Mouse (Mus musculus) heart, adult 9 months (tissue): ENCODE measurements around the gene Itgal.
"Not testable (repeated sequence)": the region's sequence is repeated elsewhere in the genome, so short reads cannot be mapped to it uniquely, and the experiment has no call there.

ENCODE experiments used
- DNase-seq, 2 experiments: peaks; one replicate each; pipeline ENCODE4 v3.0.0; 2022; ENCODE audit warnings: low spot score in 2 of 2

Itgal gene

DNA sequence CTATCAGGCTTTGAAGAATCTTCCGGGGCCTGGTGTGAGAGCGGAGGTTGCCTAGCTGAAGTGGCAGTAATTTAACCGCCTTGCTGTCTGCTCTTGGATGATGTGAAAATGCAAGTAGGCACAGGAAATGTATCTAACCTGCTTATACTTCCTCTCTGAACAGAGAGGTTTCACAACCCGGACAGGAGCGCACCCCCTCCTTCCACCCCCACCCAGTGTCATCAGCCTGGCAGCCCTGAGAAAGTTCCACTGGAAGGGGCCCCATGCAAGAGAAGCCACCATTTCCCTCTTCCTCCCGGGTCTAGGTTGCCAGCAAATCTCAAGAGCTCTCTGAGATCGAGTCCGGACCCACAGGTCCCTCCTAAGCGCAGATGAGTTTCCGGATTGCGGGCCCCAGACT is at the start of gene Itgal:
Gene Itgal (plus strand): TSS at position 163 of the 400 bp plus-strand sequence.
- no peak for DNase-seq

DNA sequence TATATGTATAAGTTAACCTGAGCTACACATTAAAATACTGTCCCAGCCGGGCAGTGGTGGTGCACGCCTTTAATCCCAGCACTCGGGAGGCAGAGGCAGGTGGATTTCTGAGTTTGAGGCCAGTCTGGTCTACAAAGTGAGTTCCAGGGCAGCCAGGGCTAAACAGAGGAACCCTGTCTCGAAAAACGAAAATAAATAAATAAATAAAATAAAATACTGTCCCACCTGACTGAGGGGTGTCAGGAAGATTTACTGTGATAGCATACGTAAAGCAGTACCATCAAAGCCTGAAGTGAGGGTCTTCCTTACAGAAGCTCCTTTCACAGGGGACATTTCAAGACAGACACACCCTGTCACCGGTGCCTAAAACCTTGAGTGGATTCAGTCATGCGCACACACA is 45.5 kb upstream of the Itgal start:
- DNase-seq = not testable (repeated sequence)

- no peak for DNase-seq
Measured at GRCm38 (mm10) chr7:127252414-127252813, 43.6 kb upstream of the Itgal start.

- no peak for DNase-seq
Measured at GRCm38 (mm10) chr7:127253341-127253740, 42.7 kb upstream of the Itgal start.

- DNase-seq = peak; percentile 93 to 94
Measured at GRCm38 (mm10) chr7:127253821-127254769, 42.0 kb upstream of the Itgal start.

- no peak for DNase-seq
Measured at GRCm38 (mm10) chr7:127255008-127255407, 41.1 kb upstream of the Itgal start.

DNA sequence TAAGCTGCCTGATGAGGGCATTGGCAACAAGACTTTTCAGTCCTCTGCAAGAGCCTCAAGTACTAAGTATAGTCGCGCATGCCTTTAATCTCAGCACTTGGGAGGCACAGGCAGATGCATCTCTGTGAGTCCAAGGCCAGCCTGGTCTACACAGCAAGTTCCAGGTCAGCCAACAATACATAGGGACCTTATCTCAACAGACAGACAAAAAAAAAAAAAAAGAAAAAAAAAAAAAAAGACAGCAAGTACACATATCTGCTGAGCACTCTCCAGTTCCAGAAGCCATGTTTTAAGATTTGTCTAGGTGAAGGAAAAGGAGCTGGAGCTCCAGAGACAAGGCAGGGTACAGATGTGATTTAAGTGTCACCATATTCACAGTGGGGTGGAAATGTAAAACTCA is 40.1 kb upstream of the Itgal start:
- DNase-seq = no peak

- no peak for DNase-seq
Measured at GRCm38 (mm10) chr7:127256518-127256917, 39.5 kb upstream of the Itgal start.

DNA sequence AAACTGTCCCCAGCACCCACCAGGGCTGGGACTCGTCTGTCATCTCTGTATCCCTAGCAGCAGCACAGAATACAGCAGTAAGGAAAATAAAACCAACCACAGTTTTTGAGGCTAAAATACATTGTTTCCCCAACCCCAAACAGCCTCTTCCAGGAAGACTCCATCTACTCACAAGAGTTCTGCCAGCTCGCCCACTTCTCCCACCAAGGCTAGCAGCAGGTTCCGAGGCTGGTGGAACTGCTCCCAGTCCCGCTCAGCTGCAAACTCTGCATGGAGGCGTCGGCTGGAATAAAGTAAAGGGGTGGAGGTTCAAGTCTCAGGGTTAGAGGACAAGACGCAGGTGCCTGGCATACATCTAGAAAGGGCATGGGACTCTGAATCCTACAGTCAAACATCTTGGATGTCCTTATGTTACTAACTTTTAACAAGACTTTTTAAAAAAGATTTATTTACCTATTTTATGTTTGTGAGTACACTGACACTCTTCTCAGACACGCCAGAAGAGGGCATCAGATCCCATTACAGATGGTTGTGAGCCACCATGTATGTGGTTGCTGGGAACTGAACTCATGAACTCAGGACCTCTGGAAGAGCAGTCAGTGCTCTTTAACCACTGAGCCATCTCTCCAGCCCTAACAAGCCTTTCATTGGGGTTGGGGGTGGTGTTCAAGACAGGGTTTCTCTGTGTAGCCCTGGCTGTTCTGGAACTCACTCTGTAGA is 36.7 kb upstream of the Itgal start:
- no peak for DNase-seq

DNA sequence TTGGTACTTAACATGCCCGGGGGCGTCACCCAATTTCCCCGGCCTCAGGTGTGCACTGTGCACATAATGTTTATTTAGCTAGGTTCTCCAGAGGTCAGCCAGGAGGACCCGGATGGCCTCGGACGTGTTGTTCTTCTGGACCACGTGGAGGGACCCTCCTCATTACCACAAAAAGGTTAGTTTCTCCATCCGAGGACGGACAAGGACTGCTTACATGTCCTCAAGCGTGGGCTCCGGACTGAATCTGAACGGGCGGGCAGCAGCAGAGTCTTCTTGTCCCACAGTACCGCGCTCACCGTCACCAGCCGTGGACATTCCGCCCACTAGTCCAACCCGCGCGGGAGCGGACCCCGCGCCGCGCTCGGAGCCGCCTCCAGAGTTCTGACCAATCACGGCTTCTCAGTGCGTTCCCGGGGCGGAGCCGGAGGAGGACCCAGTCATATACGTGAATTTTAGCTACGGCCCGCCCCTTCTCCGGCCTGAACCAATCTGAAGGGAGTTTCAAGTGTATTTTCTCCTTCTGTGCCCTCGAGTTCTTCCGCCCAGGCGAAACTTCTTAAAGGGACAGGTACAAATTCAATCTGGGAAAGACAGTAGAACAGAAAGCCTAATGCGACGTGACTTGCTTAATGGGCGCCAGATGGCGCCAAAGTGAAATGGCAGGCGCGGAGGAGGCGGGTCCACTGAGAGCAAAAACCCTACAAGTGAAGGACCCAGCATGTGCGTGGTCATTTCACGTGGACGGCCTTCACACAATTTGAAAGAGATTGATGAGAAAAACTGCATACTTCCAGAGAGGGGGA is 35.5 kb upstream of the Itgal start, which contains the start of gene Dctpp1:
Gene Dctpp1 (minus strand): TSS at position 401 of the 803 bp plus-strand sequence.
- DNase-seq = peak; percentile 99

DNA sequence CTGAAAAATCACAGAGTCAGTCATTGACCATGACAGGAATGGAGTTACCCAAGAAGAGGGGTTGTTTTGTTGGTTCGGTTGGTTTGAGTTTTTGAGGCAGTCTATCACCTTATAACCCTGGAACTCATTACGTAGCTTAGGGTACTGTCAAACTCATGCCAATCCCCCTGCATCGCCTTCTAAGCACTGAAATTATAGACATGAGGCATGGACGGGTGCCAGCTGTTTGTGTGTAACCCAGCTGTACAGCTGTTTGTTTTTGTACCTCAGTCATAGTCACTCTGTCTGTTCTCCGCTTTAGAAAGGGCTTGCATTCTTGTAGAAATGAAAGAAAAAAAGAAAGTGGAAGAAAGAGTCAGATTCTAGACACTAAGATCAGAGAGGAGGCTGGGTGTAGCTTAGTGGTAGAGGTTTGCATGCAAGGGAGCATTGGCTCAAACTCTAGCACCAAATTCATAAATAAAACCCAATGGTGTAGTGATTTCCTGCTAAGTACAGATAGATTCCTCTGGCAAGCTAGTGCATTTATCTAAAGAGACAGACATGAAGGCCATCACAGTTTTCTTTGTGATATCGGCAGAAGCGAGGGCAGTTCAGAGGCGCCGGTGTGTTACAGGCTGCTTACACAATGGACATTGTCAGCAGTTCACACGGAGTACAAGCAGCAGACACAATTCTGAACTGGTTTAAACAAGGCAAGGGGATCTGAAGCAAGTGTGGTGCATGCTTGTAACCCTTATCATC is 33.7 kb upstream of the Itgal start:
- DNase-seq = no peak

- DNase-seq = no peak
Measured at GRCm38 (mm10) chr7:127263526-127263925, 32.5 kb upstream of the Itgal start.

DNA sequence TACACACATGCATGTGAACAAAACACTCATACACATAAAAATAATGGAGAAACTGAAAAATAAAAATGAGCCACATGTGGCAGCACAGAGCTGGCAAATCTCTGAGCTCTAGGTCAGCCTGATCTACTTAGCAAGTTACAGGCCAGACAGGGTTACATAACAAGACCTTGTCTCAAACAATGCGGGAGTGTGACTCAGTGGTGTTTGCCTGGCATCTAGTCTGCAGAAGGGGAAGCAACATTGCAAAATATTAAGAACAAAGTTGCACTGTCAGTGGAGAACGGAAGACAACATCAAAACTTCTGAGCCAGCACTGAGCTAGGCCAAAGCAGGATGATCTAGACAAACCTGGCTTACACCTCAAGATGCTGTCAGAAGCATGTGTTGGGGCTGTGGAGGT is 25.8 kb upstream of the Itgal start:
- no peak for DNase-seq

DNA sequence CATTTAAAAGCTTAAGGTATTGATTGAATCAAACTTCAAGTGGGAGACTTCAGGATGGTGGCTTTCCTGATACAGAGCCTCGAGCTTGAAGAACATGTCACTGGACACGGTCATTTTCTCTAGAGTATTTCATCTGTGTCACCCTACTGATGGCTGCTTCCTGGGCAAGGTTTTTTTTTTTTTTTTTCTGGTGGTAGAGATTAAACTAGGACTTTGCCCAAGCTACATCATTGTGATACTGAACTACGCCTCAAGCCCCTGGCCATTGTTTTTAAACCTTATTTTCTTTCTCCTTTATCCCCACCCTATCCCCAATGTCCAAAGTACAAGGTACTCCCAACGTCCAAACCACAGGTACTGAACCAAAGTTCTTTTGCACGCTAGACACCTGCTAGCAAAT is 25.4 kb upstream of the Itgal start:
- no peak for DNase-seq

- DNase-seq = no peak
Measured at GRCm38 (mm10) chr7:127271093-127271492, 25.0 kb upstream of the Itgal start.

DNA sequence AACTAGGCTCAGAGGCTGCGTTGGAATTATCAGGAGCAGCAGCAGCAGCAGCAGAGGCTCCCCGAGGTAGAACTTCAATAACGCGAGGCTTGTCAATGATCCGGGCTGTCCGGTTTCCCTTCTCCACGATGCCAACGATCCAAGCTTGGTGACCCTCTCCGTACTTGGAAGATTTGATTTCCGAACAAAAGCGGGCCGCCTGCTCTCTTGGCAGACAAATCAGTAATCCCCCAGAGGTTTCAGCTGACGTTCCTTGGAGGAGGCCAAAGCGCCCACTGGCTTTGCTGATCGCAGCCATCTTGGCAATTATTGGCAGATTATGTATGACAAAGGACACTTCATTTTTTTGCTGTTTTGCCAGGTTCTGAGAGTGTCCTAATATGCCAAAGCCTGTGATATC is 23.5 kb upstream of the Itgal start:
- no peak for DNase-seq

GRCm38 (mm10) chr7:127273118-127273923 is 22.7 kb upstream of the Itgal start:
- DNase-seq = no peak

DNA sequence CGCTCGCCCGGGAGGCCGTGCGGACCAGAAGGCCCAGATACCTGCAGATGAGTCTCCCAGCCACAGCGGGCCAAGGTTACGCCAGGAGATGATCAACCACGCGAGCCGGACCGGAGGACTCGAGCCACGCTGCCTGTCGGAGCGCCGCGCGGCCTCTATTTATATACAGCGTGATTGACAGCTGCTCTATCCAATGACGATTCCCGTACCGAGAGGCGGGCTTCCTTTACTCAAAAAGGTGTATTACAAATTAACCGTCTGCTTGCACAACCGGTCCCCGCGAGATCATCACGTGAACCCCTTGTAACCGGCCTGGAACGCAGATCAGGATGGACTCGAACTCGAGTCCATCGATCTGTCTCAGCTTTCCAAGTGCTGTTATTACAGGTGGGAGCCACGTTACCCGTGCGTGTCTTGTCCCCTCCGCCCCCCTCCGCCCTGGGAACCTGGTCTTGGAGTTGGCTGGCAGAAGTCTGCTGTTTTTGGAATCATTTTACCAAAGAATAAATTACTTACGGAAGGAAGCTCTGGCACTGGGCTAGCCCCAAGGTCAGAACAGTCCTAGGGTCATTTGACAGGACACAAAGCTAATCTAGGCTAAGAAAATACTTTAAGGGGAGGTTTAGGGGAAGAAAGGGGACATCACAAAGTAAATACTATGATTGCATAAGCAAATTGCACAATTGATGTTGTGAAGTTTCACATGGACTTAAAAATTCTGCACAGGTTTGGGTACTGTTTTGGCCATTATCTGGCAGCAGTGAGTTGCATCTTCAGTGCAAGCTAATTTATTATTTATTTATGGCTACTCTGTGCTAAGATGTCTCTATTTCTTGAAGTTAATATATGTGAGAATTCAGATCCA is 21.9 kb upstream of the Itgal start, which contains the start of gene Sephs2:
Gene Sephs2 (minus strand): TSS at position 131 of the 865 bp plus-strand sequence.
- DNase-seq = peak; percentile 96 to 97

DNA sequence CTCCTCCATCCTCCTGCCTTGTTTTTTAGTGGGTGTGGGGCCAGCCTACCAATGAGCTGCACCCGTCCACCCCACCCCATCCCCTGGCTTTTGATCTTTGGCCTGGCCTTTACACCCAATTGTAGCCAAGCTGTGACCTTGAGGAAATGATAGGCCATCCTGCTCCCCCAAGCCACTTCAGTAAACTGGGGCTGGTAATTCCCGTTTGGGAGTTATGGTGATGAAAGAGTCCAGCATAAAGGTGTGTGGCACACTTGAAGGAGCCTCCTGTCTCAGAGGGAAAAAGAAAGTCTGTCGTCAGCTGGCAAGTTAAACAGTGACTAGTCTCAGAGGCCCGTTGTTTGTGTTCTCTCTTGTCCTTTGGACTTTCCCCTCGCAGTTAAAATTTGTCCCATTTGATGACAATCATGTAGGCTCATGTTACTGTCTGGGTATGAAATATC is 19.5 kb upstream of the Itgal start:
- no peak for DNase-seq
